Mouse (Mus musculus) lung, adult 2 months (tissue): ENCODE data around the gene Usf1.
A peak's percentile ranks its signal among the peaks of the same experiment; 100 is the strongest.

ENCODE experiments used
- CTCF ChIP-seq: fragments of 200-500 bp; IDR thresholded peaks from 2 replicates; pipeline ENCODE4 v1.5.1; 2011; ENCODE audit warnings: mild to moderate bottlenecking, low read length, control low read depth; ENCODE audit not compliant: insufficient read depth
- POLR2A ChIP-seq: fragments of 200-500 bp; IDR thresholded peaks from 2 replicates; pipeline ENCODE4 v1.6.1; 2011; ENCODE audit warnings: low read depth, mild to moderate bottlenecking, control low read depth, low read length, borderline replicate concordance; ENCODE audit errors: extremely low read depth

GRCm38 (mm10) chr1:171388376-171389102 lies 22.6 kb upstream of the Usf1 start, which contains the start of gene Arhgap30:
- TF ChIP-seq CTCF: no peak
- TF ChIP-seq POLR2A: peak; percentile 56; the same call in 1 of the 2 replicates
